Mouse (Mus musculus) kidney, embryonic 15.5 days (tissue): Measurements from ENCODE around the gene Trib3. TPM values are rescaled to one million over a fixed set of nuclear protein-coding genes. Genes with fewer than 3 reads are reported as not detected.
A peak's percentile ranks its signal among the peaks of the same experiment; 100 is the strongest.

ENCODE experiments used
- ATAC-seq: fragments of 200-750 bp; cut with Nextera tagmentation; replicated peaks from 2 replicates; pipeline ENCODE4 v1.8.0; 2017; ENCODE audit warnings: moderate TSS enrichment; ENCODE audit not compliant: low FRiP score
- H3K27ac ChIP-seq: fragments of 300-500 bp; sonication (generic); 2 replicates; pipeline ENCODE4 v1.5.1; 2015; ENCODE audit warnings: mild to moderate bottlenecking, inconsistent platforms
- H3K27me3 ChIP-seq: fragments of 300-500 bp; sonication (generic); 2 replicates; pipeline ENCODE4 v1.6.1; 2015; ENCODE audit warnings: inconsistent platforms
- H3K36me3 ChIP-seq: fragments of 300-500 bp; sonication (generic); 2 replicates; pipeline ENCODE4 v1.6.1; 2015; ENCODE audit warnings: inconsistent platforms
- H3K4me1 ChIP-seq: fragments of 300-500 bp; sonication (generic); 2 replicates; pipeline ENCODE4 v1.6.1; 2015; ENCODE audit warnings: inconsistent platforms
- H3K4me2 ChIP-seq: fragments of 300-500 bp; sonication (generic); 2 replicates; pipeline ENCODE4 v1.6.1; 2015; ENCODE audit warnings: moderate library complexity, mild to moderate bottlenecking, inconsistent platforms
- H3K4me3 ChIP-seq: fragments of 300-500 bp; sonication (generic); replicated peaks from 2 replicates; pipeline ENCODE4 v1.5.1; 2015; ENCODE audit warnings: mild to moderate bottlenecking, inconsistent platforms
- H3K9ac ChIP-seq: fragments of 300-500 bp; sonication (generic); 2 replicates; pipeline ENCODE4 v1.6.1; 2015; ENCODE audit warnings: mild to moderate bottlenecking, inconsistent platforms
- H3K9me3 ChIP-seq: fragments of 300-500 bp; sonication (generic); replicated peaks from 2 replicates; pipeline ENCODE4 v1.6.1; 2016; ENCODE audit warnings: inconsistent platforms
- WGBS: fragments of 180-500 bp; shearing (Covaris S2); methylation state at CpG from one replicate; pipeline ENCODE4 v1.1.7; 2015; ENCODE audit warnings: mixed read lengths; 5-methylcytosine and 5-hydroxymethylcytosine counted together
- polyA plus RNA-seq: library from polyadenylated mRNA; unstranded; fragments of >200 nt; fragmentation: Nextera tagmentation; extraction: Ambion mirVana; gene quantifications from 2 replicates; pipeline ENCODE4 v1.2.1, GENCODE M21; 2015

Gene Trib3
- 1.1 and 1.9 TPM in 2 replicates for polyA plus RNA-seq

DNA sequence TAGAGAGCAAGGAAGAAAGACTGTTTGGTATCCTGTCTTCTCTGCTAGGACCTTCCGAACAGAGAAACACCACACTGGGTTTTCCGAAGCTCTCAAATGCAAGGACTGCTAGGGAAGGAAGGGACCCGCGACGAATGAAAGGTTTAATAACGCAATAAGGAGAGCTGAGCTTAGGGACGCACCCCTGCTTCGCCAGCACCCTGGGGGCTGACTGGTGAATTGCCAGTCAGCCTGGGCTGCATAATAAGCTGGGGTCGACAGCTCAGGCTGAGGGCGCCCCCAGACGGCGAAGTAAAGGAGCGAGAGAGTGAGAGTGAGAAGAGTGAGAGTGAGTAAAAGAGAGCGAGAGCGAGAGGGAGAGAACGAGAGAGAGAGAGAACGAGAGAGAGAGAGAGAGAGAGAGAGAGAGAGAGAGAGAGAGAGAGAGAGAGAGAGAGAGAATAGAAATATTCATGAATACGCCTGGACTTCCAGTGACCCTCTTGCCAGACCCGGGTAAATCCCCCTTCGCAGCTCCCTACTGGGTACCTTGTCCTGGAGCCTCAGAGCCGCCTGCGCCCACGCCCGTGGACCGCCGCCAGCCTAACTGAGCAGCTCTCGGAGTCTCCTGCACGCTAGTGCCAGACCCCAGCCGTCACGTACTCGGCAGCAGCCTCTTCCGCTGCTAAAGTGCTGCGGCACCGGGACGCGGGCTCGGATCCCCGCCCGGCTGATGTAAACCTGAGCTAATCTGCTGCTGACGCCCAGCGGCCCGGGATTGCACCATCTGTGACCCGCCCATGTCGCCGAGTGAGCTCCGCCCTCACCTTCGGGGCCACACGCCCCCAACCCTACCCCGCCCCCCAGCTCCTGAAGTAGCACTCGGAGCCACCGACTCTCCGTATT lies at the start of gene Trib3:
TSS of gene Trib3 (minus strand) at position 704 of the 885 bp plus-strand sequence.
- WGBS, result under 1% methylated on average over 51 of the region's 52 CpGs
- Histone ChIP-seq H3K4me1 (peaks cover 29% of the 10 kb centered on the region), H3K9ac (peak within 1 kb of the TSS; percentile 58), H3K9me3 (no peaks in the 10 kb centered on the region), H3K36me3 (no peaks in the 10 kb centered on the region), H3K27me3 (peaks cover 7% of the 10 kb centered on the region; the same call in 1 of the 2 replicates), H3K27ac (no peak within 1 kb of the TSS), H3K4me2 (peak within 1 kb of the TSS; percentile 99), H3K4me3 (peak within 1 kb of the TSS; percentile 66)
- ATAC-seq, result peak; percentile 90

DNA sequence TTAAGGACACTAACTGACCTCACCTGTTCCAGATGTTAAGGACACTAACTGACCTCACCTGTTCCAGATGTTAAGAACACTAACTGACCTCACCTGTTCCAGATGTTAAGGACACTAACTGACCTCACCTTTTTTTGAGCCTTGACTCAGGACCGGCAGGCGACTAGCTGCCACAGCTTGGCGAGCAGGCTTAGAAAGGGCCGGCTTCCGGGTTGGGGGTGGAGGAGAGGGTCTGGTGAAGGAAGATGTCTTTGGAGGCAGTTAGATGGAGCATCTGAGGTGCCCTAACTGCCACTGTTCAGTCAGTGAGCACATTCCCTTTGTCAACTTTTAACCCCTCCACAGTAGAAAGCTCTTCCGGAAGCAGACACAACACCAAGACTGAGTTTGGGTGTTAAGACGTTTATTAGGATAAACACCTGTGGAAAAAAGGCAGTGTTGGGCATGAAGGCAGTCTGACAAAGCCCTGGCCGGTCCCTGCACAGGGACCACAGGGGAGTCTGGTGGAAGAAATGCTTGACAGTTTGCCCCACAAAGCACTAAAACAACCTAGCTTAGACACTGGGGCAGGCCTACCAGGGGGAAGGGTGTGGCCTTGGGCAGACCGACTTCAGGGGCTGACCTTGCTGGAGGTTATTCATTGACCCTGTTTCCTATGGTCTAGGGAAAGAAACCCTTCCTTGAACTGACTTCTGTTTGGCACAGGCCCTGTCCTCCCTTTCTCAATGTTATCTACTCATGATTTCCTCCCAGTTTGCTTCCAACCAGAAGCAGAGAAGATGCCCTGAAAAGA lies 49.6 kb upstream of the Trib3 start:
- Histone ChIP-seq H3K36me3 (no peaks in the 10 kb centered on the region), H3K4me2 (peak overlapping the region; percentile 85), H3K27ac (peak overlapping the region; percentile 20), H3K4me3 (peak overlapping the region; percentile 83; the same call in 1 of the 2 replicates), H3K27me3 (no peaks in the 10 kb centered on the region), H3K9ac (no peak overlapping the region), H3K4me1 (peaks cover 32% of the 10 kb centered on the region), H3K9me3 (no peaks in the 10 kb centered on the region)
- 45% methylated on average over 9 of the region's 9 CpGs for WGBS
- ATAC-seq, result no peak

DNA sequence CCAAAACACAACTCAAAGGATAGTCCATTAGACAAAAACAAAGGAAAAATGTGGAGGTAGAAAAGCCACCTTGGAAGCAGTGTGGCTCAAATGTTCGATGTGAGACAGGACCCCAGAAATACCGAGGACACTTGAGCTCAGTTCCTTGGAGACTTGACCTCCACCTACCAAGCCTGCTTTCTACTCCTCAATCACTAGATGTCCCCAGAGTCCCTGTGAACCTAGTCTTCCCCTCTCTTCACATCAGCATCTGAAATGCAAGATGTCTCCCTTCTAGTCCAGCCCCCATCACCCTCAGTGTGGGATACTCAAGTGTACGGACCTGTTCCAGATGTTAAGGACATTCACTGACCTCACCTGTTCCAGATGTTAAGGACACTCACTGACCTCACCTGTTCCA lies 49.0 kb upstream of the Trib3 start:
- WGBS, result 13% methylated on average over 3 of the region's 3 CpGs
- Histone ChIP-seq H3K4me3 (no peak overlapping the region), H3K4me1 (peaks cover 29% of the 10 kb centered on the region), H3K9me3 (no peaks in the 10 kb centered on the region), H3K27me3 (no peaks in the 10 kb centered on the region), H3K4me2 (no peak overlapping the region), H3K36me3 (no peaks in the 10 kb centered on the region), H3K9ac (no peak overlapping the region), H3K27ac (0 out of 2 replicates have a peak overlapping the region, but pooled peaks have one; percentile 0)
- no peak for ATAC-seq

DNA sequence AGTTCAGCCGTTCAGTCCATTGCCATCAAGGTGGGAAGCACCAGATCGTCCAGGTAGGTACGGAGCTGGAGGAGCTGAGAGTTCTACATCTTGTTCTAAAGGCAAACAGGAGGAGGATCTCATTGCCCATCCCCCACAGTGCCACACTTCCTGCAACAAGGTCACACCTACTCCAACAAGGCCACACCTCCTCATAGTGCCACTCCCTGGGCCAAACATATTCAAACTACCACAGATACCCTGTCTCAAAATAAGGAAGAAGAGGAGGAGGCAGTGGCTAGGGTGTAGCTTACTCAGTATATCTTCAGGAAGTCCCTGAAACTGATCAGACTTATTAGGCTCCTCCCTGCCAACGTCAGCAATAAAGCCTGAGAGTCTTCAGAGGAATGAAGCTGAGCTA lies 40.4 kb upstream of the Trib3 start:
- Histone ChIP-seq H3K4me2 (no peak overlapping the region), H3K4me1 (no peaks in the 10 kb centered on the region), H3K4me3 (no peak overlapping the region), H3K36me3 (no peaks in the 10 kb centered on the region), H3K27ac (no peak overlapping the region), H3K27me3 (no peaks in the 10 kb centered on the region), H3K9ac (no peak overlapping the region), H3K9me3 (no peaks in the 10 kb centered on the region)
- 86% methylated on average over 4 of the region's 4 CpGs for WGBS
- no peak for ATAC-seq

DNA sequence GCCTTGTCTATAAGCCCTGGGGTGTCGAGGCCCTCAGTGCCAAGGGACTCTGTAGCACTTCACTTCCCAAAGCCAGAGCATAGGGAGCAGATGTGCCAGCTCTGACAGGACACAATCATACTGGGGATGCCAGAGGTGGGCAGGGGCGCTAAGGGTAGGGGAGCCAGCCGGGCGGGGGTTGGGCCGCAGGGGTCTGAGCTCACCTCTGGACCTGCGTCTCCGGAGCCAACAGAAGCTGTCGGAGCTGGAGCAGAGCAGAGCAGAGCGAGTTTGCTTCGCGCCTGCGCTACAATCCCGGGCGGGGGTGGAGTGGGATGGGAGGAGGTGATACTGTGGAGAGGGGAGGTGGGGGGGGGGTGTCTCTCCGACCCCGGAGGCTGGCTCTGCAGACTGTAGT lies 32.5 kb upstream of the Trib3 start, which contains the start of gene Nrsn2:
TSS of gene Nrsn2 (minus strand) at position 294 of the 397 bp plus-strand sequence.
- H3K9me3 ChIP-seq, result no peaks in the 10 kb centered on the region
- peaks cover 17% of the 10 kb centered on the region for H3K4me1 ChIP-seq
- H3K36me3 ChIP-seq, result no peaks in the 10 kb centered on the region
- no peak within 1 kb of the TSS for H3K27ac ChIP-seq
- H3K4me3 ChIP-seq, result peak within 1 kb of the TSS; percentile 12
- ATAC-seq, result peak; percentile 45
- WGBS, result 4% methylated on average over 16 of the region's 16 CpGs
- no peak within 1 kb of the TSS for H3K9ac ChIP-seq
- peak within 1 kb of the TSS; percentile 49 for H3K4me2 ChIP-seq
- H3K27me3 ChIP-seq, result peaks cover 37% of the 10 kb centered on the region

DNA sequence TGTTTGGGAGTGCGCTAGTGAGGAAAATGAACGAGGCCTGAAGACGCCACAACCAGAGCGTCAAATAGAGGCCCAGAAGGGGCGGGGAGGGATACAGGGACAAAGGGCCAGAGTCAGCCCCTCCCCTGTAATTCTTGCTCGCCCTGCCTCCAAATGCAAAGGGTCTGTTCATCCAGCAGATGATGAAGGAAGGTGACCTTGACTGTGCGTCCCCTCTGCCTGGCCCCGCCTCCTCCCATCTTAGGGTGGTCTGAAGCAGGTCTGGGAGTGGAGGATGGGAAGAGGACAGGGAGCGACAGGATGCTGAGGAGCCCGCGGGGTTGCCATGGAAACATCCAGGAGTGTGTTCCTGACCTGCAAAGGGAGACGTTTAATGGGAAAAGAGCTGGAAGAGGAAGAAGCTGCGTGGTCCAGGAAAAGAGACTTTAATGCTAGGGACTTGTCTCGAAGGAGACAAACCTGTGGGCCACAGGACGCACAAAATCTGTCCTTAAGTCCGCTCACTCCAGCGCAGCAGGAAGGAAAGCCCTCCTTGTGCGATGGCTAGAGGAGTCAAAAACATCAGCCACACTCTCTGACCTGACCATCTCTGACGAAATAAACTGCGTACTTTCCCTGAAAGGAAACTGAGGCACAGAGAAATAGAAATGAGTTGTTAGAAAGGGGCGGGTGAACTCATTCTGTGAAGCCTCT lies 32.0 kb upstream of the Trib3 start:
- 6% methylated on average over 21 of the region's 21 CpGs for WGBS
- Histone ChIP-seq H3K9ac (no peak overlapping the region), H3K4me3 (peak overlapping the region; percentile 12; the same call in 1 of the 2 replicates), H3K27ac (no peak overlapping the region), H3K27me3 (peaks cover 37% of the 10 kb centered on the region), H3K4me1 (peaks cover 17% of the 10 kb centered on the region), H3K9me3 (no peaks in the 10 kb centered on the region), H3K4me2 (peak overlapping the region; percentile 49), H3K36me3 (no peaks in the 10 kb centered on the region)
- peak; percentile 50; the same call in 1 of the 2 replicates for ATAC-seq

DNA sequence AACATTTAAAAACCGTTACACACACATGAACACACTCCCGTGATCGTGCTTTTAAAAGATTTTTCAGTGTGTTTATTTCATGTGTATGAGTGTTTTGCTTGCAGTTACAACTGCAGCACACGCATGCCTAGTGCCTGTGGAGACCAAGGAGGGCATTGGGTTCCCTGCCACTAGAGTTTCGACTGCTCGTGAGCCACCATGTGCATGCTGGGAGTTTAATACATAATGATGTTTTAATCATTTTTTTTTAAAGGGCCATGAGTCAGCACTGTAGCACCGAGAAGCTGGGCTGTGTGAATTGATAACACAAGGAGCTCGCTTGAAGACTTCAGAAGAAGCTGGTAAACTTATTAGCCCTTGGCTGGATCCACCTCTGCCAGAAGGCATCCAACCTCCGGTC lies 29.7 kb upstream of the Trib3 start:
- H3K27ac ChIP-seq, result no peak overlapping the region
- H3K27me3 ChIP-seq, result peaks cover 40% of the 10 kb centered on the region
- WGBS, result 84% methylated on average over 9 of the region's 9 CpGs
- no peaks in the 10 kb centered on the region for H3K9me3 ChIP-seq
- H3K9ac ChIP-seq, result no peak overlapping the region
- H3K4me2 ChIP-seq, result no peak overlapping the region
- peaks cover 19% of the 10 kb centered on the region for H3K4me1 ChIP-seq
- ATAC-seq, result no peak
- H3K36me3 ChIP-seq, result no peaks in the 10 kb centered on the region
- H3K4me3 ChIP-seq, result no peak overlapping the region

DNA sequence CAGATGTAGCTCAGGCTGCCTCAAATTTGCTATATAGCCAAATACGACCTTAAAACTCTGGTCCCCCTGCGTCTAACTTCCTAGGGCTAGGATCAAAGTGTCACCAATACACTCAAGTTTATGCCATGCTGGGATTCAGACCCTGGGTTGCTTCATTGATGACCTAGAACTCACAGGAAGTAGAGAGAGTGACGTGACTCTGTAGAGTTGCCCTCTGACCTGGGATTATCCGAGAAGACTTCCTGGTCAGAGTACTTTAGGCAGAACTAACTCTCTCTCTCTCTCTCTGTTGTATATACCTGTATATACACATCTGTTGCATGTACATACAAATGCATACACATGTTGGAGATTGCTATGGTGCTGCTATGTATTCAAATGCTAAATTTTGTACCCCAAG lies 28.8 kb upstream of the Trib3 start:
- H3K4me3 ChIP-seq, result no peak overlapping the region
- H3K9me3 ChIP-seq, result no peaks in the 10 kb centered on the region
- H3K27me3 ChIP-seq, result peaks cover 38% of the 10 kb centered on the region
- no peak overlapping the region for H3K27ac ChIP-seq
- 68% methylated on average over 4 of the region's 4 CpGs for WGBS
- H3K9ac ChIP-seq, result no peak overlapping the region
- H3K4me2 ChIP-seq, result no peak overlapping the region
- no peak for ATAC-seq
- H3K36me3 ChIP-seq, result no peaks in the 10 kb centered on the region
- H3K4me1 ChIP-seq, result peaks cover 20% of the 10 kb centered on the region

DNA sequence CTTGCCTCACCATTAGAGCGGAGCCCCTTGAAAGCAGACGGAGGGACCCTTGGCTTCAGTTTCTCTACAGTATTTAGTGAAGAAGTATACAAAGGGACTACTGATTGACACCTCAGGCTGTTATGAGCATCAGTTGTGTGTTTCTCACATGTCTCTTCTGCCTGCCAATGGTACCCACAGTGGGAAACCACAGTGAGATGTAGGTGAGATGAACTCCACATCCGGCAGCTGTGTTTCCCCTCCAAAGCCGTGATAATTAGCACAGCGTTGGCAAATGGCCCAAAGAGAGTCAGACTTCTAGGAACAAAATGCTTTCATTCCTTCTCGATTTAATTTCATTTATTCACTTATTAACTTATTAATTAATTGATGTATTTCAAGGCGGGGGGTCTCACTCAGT lies 28.3 kb upstream of the Trib3 start:
- H3K27me3 ChIP-seq, result peaks cover 34% of the 10 kb centered on the region
- H3K9ac ChIP-seq, result no peak overlapping the region
- no peak overlapping the region for H3K27ac ChIP-seq
- H3K36me3 ChIP-seq, result no peaks in the 10 kb centered on the region
- peaks cover 20% of the 10 kb centered on the region for H3K4me1 ChIP-seq
- H3K4me2 ChIP-seq, result no peak overlapping the region
- no peaks in the 10 kb centered on the region for H3K9me3 ChIP-seq
- ATAC-seq, result no peak
- H3K4me3 ChIP-seq, result no peak overlapping the region
- 84% methylated on average over 7 of the region's 7 CpGs for WGBS

DNA sequence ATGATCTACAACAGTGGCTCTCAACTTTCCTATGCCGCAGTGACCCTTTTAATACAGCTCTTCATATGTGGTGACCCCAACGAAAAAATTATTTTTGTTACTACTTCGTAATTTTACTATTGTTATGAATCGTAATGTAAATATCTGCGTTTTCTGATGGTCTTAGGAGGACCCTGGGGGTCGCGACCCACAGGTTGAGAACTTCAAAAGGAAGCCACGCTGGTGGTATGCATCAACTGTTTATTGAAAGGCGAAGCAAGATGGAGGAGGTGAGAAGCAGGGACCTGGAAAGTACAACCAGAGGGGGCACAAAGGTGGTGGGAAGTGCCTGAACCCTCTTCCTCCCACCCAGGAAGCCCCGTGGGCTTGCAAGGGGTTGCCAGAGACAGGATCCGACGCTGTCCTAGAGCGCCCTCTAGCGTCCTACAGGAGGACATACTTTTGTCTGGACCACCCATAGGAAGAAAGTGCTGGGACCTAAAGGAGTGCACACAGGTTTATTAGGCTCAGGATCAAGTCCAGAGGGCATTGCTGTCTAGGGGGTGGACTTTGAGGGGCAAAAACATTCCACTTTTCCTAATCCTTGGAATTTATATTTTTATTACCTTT lies 24.8 kb upstream of the Trib3 start:
- 30% methylated on average over 14 of the region's 14 CpGs for WGBS
- 0 out of 2 replicates have a peak, but pooled peaks have one; percentile 24 for ATAC-seq

DNA sequence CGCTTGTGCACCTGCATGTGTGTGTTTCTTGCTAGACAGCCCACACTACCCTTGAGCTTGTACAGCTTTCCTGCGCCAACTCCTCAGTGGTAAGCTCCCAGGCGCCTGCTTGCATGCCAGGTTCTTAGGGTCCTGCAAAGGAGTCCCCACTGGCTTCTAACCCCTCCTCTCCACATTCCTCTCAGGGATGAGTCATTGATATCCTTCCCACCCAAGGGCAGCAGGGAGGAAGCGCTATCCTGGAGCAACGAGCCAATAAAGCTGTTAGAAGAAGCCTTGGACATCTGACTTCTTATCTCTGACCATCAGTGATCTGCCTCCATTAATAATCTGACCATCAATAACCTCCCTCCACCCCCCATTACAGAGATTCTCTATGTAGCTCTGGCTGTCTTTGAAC lies 24.1 kb upstream of the Trib3 start:
- Histone ChIP-seq H3K4me3 (no peak overlapping the region), H3K4me1 (peaks cover 10% of the 10 kb centered on the region), H3K9ac (no peak overlapping the region), H3K4me2 (no peak overlapping the region), H3K27me3 (0 out of 2 replicates have a peak, but pooled peaks cover 2% of the 10 kb centered on the region), H3K36me3 (no peaks in the 10 kb centered on the region), H3K27ac (no peak overlapping the region), H3K9me3 (no peaks in the 10 kb centered on the region)
- ATAC-seq, result no peak
- whole genome bisulfite sequencing, result 72% methylated on average over 5 of the region's 5 CpGs

More for the DNA sequence above, 24.8 kb upstream of the Trib3 start:
- no peak overlapping the region for H3K4me3 ChIP-seq
- H3K9me3 ChIP-seq, result no peaks in the 10 kb centered on the region
- no peaks in the 10 kb centered on the region for H3K36me3 ChIP-seq
- H3K4me2 ChIP-seq, result peak overlapping the region; percentile 35; the same call in 1 of the 2 replicates
- H3K4me1 ChIP-seq, result peaks cover 7% of the 10 kb centered on the region
- no peak overlapping the region for H3K9ac ChIP-seq
- H3K27me3 ChIP-seq, result 0 out of 2 replicates have a peak, but pooled peaks cover 2% of the 10 kb centered on the region
- no peak overlapping the region for H3K27ac ChIP-seq
